Mouse (Mus musculus): ENCODE data around the gene Ankrd11.

- TF ChIP-seq CTCF (IDR thresholded peaks at IDR 0.05; ENCODE audit: low read depth), result no peak
- no peak for TF ChIP-seq EP300 (IDR thresholded peaks at IDR 0.05; ENCODE audit: low read depth)
Measured at GRCm38 (mm10) chr8:122851692-122852545, 190.2 kb downstream of the Ankrd11 start.
